Mouse (Mus musculus): ENCODE measurements around the gene Arpp19. TPM values are rescaled to one million over a fixed set of nuclear protein-coding genes. Genes with fewer than 3 reads are reported as not detected.

Gene Arpp19
- total RNA-seq, 2 experiments from 2014 or later: 171 to 176 TPM

- no peak for DNase-seq (ENCODE audit: extremely low spot score in 1 of 2, low spot score in 1 of 2)
Measured at GRCm38 (mm10) chr9:75034691-75035090, 2.7 kb upstream of the Arpp19 start.

GRCm38 (mm10) chr9:75035944-75036343 is 1.5 kb upstream of the Arpp19 start:
- DNase-seq (ENCODE audit: extremely low spot score in 1 of 2, low spot score in 1 of 2): no peak

GRCm38 (mm10) chr9:75038357-75038688 is 909 bp downstream of the Arpp19 start:
- no peak for DNase-seq (ENCODE audit: extremely low spot score in 1 of 2, low spot score in 1 of 2)

GRCm38 (mm10) chr9:75040566-75040965 is 3.2 kb downstream of the Arpp19 start:
- no peak for DNase-seq (ENCODE audit: extremely low spot score in 1 of 2, low spot score in 1 of 2)

GRCm38 (mm10) chr9:75041840-75042525 is 4.6 kb downstream of the Arpp19 start:
- DNase-seq (ENCODE audit: extremely low spot score in 1 of 2, low spot score in 1 of 2): no peak

GRCm38 (mm10) chr9:75043191-75043590 is 5.8 kb downstream of the Arpp19 start:
- no peak for DNase-seq (ENCODE audit: extremely low spot score in 1 of 2, low spot score in 1 of 2)

- DNase-seq (ENCODE audit: extremely low spot score in 1 of 2, low spot score in 1 of 2): no peak
Measured at GRCm38 (mm10) chr9:75047079-75047478, 9.7 kb downstream of the Arpp19 start.

- DNase-seq (ENCODE audit: extremely low spot score in 1 of 2, low spot score in 1 of 2): no peak
Measured at GRCm38 (mm10) chr9:75049100-75049499, 11.7 kb downstream of the Arpp19 start.

GRCm38 (mm10) chr9:75050003-75050402 is 12.6 kb downstream of the Arpp19 start:
- peak; percentile 30 to 62 for DNase-seq (ENCODE audit: extremely low spot score in 1 of 2, low spot score in 1 of 2)

GRCm38 (mm10) chr9:75051841-75052240 is 14.4 kb downstream of the Arpp19 start:
- no peak for DNase-seq (ENCODE audit: extremely low spot score in 1 of 2, low spot score in 1 of 2)

GRCm38 (mm10) chr9:75055046-75055445 is 17.6 kb downstream of the Arpp19 start:
- DNase-seq (ENCODE audit: extremely low spot score in 1 of 2, low spot score in 1 of 2): no peak

- DNase-seq (ENCODE audit: extremely low spot score in 1 of 2, low spot score in 1 of 2): no peak
Measured at GRCm38 (mm10) chr9:75064678-75065331, 27.4 kb downstream of the Arpp19 start.

- DNase-seq (ENCODE audit: extremely low spot score in 1 of 2, low spot score in 1 of 2): no peak
Measured at GRCm38 (mm10) chr9:75070457-75071028, 33.1 kb downstream of the Arpp19 start, which contains the start of gene Myo5a. Myo5a (plus strand) TSS chr9:75071015.

- peak; percentile 57 to 76 for DNase-seq (ENCODE audit: extremely low spot score in 1 of 2, low spot score in 1 of 2)
Measured at GRCm38 (mm10) chr9:75071029-75071705, 33.8 kb downstream of the Arpp19 start.

- DNase-seq (ENCODE audit: extremely low spot score in 1 of 2, low spot score in 1 of 2): peak in 1 of 2 experiments; percentile 31
Measured at GRCm38 (mm10) chr9:75071706-75072192, 34.3 kb downstream of the Arpp19 start.

GRCm38 (mm10) chr9:75072361-75072760 is 34.9 kb downstream of the Arpp19 start:
- no peak for DNase-seq (ENCODE audit: extremely low spot score in 1 of 2, low spot score in 1 of 2)

GRCm38 (mm10) chr9:75077191-75077590 is 39.8 kb downstream of the Arpp19 start:
- DNase-seq (ENCODE audit: extremely low spot score in 1 of 2, low spot score in 1 of 2): no peak

- DNase-seq (ENCODE audit: extremely low spot score in 1 of 2, low spot score in 1 of 2): no peak
Measured at GRCm38 (mm10) chr9:75085242-75085824, 47.9 kb downstream of the Arpp19 start.

- no peak for DNase-seq (ENCODE audit: extremely low spot score in 1 of 2, low spot score in 1 of 2)
Measured at GRCm38 (mm10) chr9:75087823-75088222, 50.4 kb downstream of the Arpp19 start.

GRCm38 (mm10) chr9:75089285-75089684 is 51.9 kb downstream of the Arpp19 start:
- DNase-seq (ENCODE audit: extremely low spot score in 1 of 2, low spot score in 1 of 2): no peak

- no peak for DNase-seq (ENCODE audit: extremely low spot score in 1 of 2, low spot score in 1 of 2)
Measured at GRCm38 (mm10) chr9:75092134-75092533, 54.7 kb downstream of the Arpp19 start.
